21 mouse cellular contexts compared by ENCODE assay signal in the genomic region with DNA sequence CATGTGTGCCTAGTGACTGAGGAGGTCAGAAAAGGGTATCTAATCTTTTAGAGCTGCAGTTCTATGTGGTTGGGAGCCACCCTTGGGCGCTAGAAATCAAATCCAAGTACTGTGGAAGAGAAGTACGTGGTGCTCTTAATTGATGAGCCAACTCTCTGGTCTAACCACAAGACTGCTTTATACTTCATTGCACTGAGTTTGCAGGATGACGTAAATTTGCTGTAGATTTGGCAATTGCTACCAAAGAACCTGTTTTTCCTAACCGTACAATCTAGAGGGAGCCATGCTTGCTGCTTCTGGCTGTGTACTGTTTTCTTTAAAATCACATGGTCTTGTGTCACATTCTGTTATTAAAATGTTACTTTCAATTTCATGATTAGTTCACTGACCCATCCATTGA. TPM values are rescaled to one million over a fixed set of nuclear protein-coding genes. Genes with fewer than 3 reads are reported as not detected.
DNase-seq lines count a peak whose midpoint lies in the region; ATAC-seq and TF ChIP-seq lines count a peak whose summit lies in the region.
"Had no signal": no experiment of that assay in that cellular context is flagged by ENCODE, and none has a peak within 500 bp of the region (broad histone marks: within the 10 kb centered on the region; RNA-seq: fewer than 3 reads in every experiment).

No protein-coding gene starts in this region.

- no peaks in the 10 kb centered on the region for H3K27me3 ChIP-seq in lung, postnatal 0 days (replicated peaks; ENCODE audit: insufficient read depth, low read length)
- peaks cover 17% of the 10 kb centered on the region for H3K27me3 ChIP-seq in Patski
- H3K27me3 ChIP-seq: forebrain, embryonic 15.5 days; liver, embryonic 15.5 days had no signal

- no peak for TF ChIP-seq EP300 in lung, postnatal 0 days (IDR thresholded peaks at IDR 0.05)

- no peak for TF ChIP-seq CTCF in lung, postnatal 0 days (IDR thresholded peaks at IDR 0.05)
- TF ChIP-seq CTCF in lung, adult 2 months (IDR thresholded peaks at IDR 0.05; ENCODE audit: insufficient read depth, low read length): no peak
- TF ChIP-seq CTCF in Patski (IDR thresholded peaks at IDR 0.05): no peak

- no peak overlapping the region for H3K27ac ChIP-seq in lung, postnatal 0 days (ENCODE audit: low read length)
- H3K27ac ChIP-seq: forebrain, embryonic 15.5 days; hindbrain, postnatal 0 days; limb, embryonic 10.5 days; liver, embryonic 15.5 days; stomach, postnatal 0 days had no signal

- DNase-seq in lung, postnatal 0 days (ENCODE audit: low spot score): peak; percentile 32
- DNase-seq in lung, adult 2 months: no peak
- peak; percentile 44 for DNase-seq in Patski (ENCODE audit: low read depth, low spot score)
- DNase-seq in retina, embryonic 14.5 days (ENCODE audit: low spot score): no peak
- no peak for DNase-seq in cerebellum, adult 11 months
- DNase-seq in layer of hippocampus, postnatal 14 days (ENCODE audit: low spot score in 2 of 2): no peak
- DNase-seq: adrenal gland, adult 2 months; cerebellum, adult 9-10 months; heart, postnatal 14 days; kidney, adult 2 months; kidney, postnatal 36 days; layer of hippocampus, postnatal 36 days; retina, postnatal 1 day; thymus, postnatal 14 days had no signal

- H3K9ac ChIP-seq in lung, postnatal 0 days (replicated peaks; ENCODE audit: low read depth): no peak overlapping the region
- H3K9ac ChIP-seq: forebrain, embryonic 15.5 days; liver, embryonic 15.5 days had no signal

- POLR2A ChIA-PET in Patski (lab: Charles Lee): no interaction called here

- WGBS in lung, postnatal 0 days: 80% methylated on average over 4 of the region's 4 CpGs
- 70% methylated on average over 4 of the region's 4 CpGs for WGBS in lung, adult 2 months

- H3K4me2 ChIP-seq in lung, postnatal 0 days (replicated peaks; ENCODE audit: low read depth, low read length): no peak overlapping the region
- H3K4me2 ChIP-seq: forebrain, embryonic 15.5 days; liver, embryonic 15.5 days had no signal

- H3K4me1 ChIP-seq in lung, postnatal 0 days (ENCODE audit: insufficient read depth, low read depth, low read length): no peaks in the 10 kb centered on the region
- no peaks in the 10 kb centered on the region for H3K4me1 ChIP-seq in lung, adult 2 months (ENCODE audit: control insufficient read depth, insufficient read depth, low read length)
- H3K4me1 ChIP-seq: forebrain, embryonic 15.5 days; limb, embryonic 10.5 days; liver, embryonic 15.5 days had no signal

- no peak for ATAC-seq in lung, postnatal 0 days
- peak; percentile 31 for ATAC-seq in Patski
- peak; percentile 45 for ATAC-seq in inflammation-experienced regulatory T-cells, adult 6 months
- ATAC-seq: forebrain, embryonic 15.5 days; hindbrain, postnatal 0 days had no signal

- H3K4me3 ChIP-seq in lung, postnatal 0 days (ENCODE audit: low read depth, low read length): no peak overlapping the region
- H3K4me3 ChIP-seq in lung, adult 2 months (replicated peaks; ENCODE audit: extremely low read depth, low read depth, low read length): no peak overlapping the region
- H3K4me3 ChIP-seq: forebrain, embryonic 15.5 days; limb, embryonic 10.5 days; liver, embryonic 15.5 days had no signal

- no peaks in the 10 kb centered on the region for H3K9me3 ChIP-seq in lung, postnatal 0 days (ENCODE audit: low read length)
- H3K9me3 ChIP-seq: forebrain, embryonic 15.5 days; limb, embryonic 10.5 days; liver, embryonic 15.5 days had no signal

- CTCF ChIA-PET in Patski (lab: Charles Lee): no interaction called here

- in situ Hi-C loops in Patski (cut with MboI; ENCODE audit: low pct_unique_long_range_greater_than_20kb): no loop called here

- no peak for TF ChIP-seq POLR2A in lung, adult 2 months (IDR thresholded peaks at IDR 0.05; ENCODE audit: borderline replicate concordance, extremely low read depth, low read depth, low read length)

- no peaks in the 10 kb centered on the region for H3K36me3 ChIP-seq in lung, postnatal 0 days (ENCODE audit: insufficient read depth, low read length)
- H3K36me3 ChIP-seq: forebrain, embryonic 15.5 days; limb, embryonic 10.5 days; liver, embryonic 15.5 days had no signal

RNA-seq across cellular contexts. Expression of gene Cd86, which starts 10.0 kb away (rescaled TPM):
- 1.9 and 2.6 TPM in 2 replicates for polyA plus RNA-seq in lung, postnatal 0 days (2015; fragmentation: Nextera tagmentation; extraction: Ambion mirVana)
- 1.8 and 2.8 TPM in 2 replicates for polyA plus RNA-seq in lung, adult 2 months (2012; rRNA removed)
- polyA plus RNA-seq in Patski (2021): not detected
- polyA plus RNA-seq in inflammation-experienced regulatory T-cells, adult 6 months (2017; shearing (Covaris generic)): 10 to 100 TPM; 31.6 to 68.0 (median 48.2) TPM
- total RNA-seq in layer of hippocampus, postnatal 14 days (2021): 1 to 10 TPM; 1.7 to 2.1 TPM
- total RNA-seq: megakaryocyte-erythroid progenitor cell, adult 5-6 weeks had no signal

RNA-seq across cellular contexts. Expression of gene Ildr1, which starts 37.9 kb away (rescaled TPM):
- 8.8 and 10.7 TPM in 2 replicates for polyA plus RNA-seq in lung, postnatal 0 days (2015; fragmentation: Nextera tagmentation; extraction: Ambion mirVana)
- 14.8 and 14.9 TPM in 2 replicates for polyA plus RNA-seq in lung, adult 2 months (2012; rRNA removed)
- polyA plus RNA-seq in Patski (2021): not detected
- 10 to 100 TPM in 1 of 3 experiments, 1 to 10 TPM in 2; 6.9 to 18.3 (median 8.2) TPM for polyA plus RNA-seq in inflammation-experienced regulatory T-cells, adult 6 months (2017; shearing (Covaris generic))
- total RNA-seq in layer of hippocampus, postnatal 14 days (2021): under 1 TPM; 0.18 to 0.45 TPM
- total RNA-seq: adrenal gland, adult 2 months had no signal
- polyA plus RNA-seq: adrenal gland, adult 2 months had no signal

Comparison
In these comparisons a context has a peak if more than half of its experiments do, and no peak if none do; other contexts are left out.
1. DNase-seq: peak in lung, postnatal 0 days (single experiment) and Patski (single experiment); none in lung, adult 2 months (single experiment), retina, embryonic 14.5 days (single experiment), cerebellum, adult 11 months (single experiment) and layer of hippocampus, postnatal 14 days (0 of 2).